Mouse (Mus musculus): Measurements from ENCODE around the gene Gsdma. TPM values are rescaled to one million over a fixed set of nuclear protein-coding genes. Genes with fewer than 3 reads are reported as not detected.
A peak's percentile ranks its signal among the peaks of the same experiment; 100 is the strongest.

Gene Gsdma
- total RNA-seq, 1 experiment from 2014 or later = 0.11 TPM

GRCm38 (mm10) chr11:98681186-98681585 lies 17.0 kb downstream of the Gsdma start:
- no peak for DNase-seq

DNA sequence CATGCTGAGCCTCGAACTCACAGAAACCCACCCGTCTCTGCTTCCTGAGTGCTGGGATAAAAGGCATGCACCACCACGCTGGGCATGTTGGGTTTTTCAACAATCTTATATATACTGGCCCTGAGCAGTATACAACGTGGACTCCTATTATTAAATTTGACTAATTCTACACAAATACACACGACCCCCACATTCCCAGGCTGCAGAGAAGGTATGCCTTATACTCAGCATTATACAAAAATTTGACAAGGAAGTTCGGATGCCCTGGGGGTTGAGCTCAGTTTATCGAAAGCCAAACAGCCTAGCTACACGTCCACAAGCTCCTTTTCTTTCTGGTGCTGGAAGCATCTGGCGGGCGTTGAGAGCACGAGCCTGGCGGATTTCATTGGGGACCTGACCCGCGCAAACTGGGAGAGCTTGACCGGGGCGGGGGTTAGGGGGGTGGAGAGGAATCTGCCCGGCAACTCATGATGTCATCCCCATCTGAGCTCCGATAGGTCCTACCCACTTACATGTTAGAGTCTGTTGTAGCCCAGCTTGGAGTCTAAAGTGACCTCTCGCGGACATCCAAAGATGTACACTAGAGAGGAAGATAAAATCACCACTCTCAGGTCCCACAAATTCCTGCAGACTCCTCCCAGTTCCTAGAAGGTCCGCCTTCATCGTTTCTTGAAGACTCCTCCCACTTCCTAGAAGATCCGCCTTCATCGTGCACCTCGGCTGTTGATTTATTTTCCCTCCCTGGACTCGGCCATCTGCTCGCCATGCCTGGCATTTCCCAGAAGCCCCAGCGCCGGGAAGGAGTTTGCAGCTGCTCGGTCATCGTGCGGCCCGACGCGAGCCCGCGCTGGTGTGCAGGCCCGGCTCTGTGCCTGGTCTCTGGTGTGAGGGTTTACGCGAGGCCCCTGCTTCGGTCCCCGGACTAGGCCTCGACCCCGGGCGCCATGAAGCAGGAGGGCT lies 17.9 kb downstream of the Gsdma start, which contains the start of gene Psmd3:
Psmd3 (plus strand) TSS at position 769 of the 960 bp plus-strand sequence.
- DNase-seq = peak; percentile 98

DNA sequence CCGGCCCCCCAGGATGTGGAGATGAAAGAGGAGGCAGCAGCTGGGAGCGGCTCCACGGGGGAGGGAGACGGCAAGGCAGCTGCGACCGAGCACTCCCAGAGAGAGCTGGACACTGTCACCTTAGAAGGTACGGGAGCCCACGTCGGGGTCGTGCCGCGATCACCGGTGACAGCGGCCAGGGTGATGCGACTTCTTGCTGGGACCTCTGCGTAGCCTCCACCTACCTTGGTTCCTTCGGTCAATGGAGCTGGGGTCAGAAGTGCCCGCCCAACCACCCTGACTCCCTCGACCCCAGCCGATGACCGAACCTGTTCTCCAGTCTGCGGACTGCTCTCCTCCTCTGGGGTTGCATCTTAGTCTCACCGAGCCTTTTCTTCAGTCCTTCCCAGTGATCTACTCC lies 18.7 kb downstream of the Gsdma start:
- peak; percentile 35 for DNase-seq

DNA sequence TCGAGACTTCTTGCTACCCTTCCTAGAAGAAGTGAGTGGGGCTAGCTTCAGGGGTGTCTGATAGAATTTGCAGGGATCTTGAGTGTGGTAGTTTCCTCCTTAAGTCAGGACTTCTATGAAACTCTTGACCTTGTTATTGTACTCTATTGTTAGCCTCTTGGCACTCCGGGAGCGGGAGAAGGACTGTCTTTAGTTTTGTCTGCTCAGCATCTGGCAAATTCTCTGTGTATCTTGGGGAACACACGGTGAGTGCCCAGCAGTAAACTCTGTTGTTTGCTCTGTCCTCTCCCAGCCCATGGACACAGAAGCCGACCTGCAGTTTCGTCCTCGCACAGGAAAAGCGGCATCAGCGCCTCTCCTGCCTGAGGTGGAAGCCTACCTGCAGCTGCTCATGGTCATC lies 21.5 kb downstream of the Gsdma start:
- no peak for DNase-seq

GRCm38 (mm10) chr11:98686976-98687375 lies 22.8 kb downstream of the Gsdma start:
- DNase-seq = no peak

- no peak for DNase-seq
Measured at GRCm38 (mm10) chr11:98688009-98688408, 23.9 kb downstream of the Gsdma start.

DNA sequence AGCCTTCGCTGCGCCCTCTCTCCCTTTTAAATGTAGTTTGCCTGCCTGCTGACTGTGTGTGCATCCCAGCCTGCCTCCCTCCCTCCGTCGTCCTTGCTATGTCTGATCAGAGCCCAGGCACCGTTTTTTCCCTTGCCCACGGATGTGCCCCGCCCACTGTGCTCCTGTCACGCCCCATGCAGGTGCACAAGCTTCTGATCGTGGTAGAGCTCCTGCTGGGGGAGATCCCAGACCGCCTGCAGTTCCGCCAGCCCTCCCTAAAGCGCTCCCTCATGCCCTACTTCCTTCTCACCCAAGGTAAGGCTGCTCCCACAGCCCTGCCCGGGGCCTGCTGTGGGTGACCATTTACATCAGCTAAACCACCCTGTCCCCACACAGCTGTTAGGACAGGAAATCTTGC lies 29.1 kb downstream of the Gsdma start:
- no peak for DNase-seq

DNA sequence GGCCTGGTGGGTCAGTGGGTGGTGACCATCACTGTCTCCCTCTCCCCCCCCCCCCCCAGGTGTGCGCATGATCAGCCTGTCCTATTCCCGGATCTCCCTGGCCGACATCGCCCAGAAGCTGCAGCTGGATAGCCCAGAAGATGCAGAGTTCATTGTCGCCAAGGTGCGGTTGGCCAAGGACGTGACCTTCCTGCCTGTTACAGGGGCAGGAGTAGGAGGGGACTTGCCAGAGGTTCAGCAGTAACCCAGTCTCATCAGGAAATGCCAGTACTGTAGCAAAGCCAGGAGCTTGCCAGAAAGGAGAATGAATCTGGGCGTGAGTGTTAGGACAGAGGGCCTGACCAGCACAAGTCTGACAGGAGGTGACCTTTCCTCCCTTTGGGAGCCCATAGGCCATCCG lies 29.6 kb downstream of the Gsdma start:
- DNase-seq = no peak

- DNase-seq = no peak
Measured at GRCm38 (mm10) chr11:98694301-98694700, 30.1 kb downstream of the Gsdma start.

GRCm38 (mm10) chr11:98695408-98695807 lies 31.3 kb downstream of the Gsdma start:
- DNase-seq = no peak

- DNase-seq = no peak
Measured at GRCm38 (mm10) chr11:98696454-98697216, 32.5 kb downstream of the Gsdma start.

GRCm38 (mm10) chr11:98697225-98697624 lies 33.1 kb downstream of the Gsdma start:
- DNase-seq = no peak

DNA sequence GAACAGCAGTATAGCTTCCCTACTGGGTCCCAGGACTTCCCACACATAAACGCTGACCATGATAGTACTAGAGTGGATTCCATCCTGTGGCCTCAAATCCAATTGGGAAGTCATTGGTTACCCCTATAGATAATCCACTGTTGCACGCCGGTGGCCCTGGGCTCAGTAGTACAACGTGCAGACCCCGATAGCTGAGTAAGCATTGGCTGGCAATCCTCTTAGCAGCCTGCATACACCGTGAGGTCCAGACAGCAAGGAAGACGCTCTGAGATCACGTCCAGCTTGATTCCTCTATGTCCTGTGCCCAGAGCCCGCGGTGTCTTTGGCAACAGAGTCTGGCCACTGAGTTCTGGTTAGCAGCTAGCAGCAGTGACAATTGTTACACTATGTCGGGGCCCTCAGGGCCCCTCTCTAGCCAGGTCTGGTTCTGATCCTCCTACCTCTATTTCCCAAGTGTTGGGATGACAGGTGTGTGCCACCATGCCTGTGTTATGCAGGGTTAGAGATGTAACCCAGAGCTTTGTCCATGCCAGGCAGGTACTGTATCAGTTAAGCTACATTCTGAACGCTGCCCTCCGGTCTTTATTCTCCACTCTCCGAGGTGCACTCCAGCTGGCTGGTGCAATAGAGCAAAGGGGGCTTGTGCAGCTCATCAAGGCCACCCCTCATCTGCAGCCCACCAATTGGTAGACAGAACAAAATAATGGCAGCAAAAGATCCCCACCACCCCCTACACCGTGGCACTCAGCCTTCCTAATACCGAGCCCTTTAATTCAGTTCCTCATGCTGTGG lies 34.9 kb downstream of the Gsdma start:
- DNase-seq = no peak

GRCm38 (mm10) chr11:98699911-98700310 lies 35.8 kb downstream of the Gsdma start:
- peak; percentile 86 for DNase-seq

DNA sequence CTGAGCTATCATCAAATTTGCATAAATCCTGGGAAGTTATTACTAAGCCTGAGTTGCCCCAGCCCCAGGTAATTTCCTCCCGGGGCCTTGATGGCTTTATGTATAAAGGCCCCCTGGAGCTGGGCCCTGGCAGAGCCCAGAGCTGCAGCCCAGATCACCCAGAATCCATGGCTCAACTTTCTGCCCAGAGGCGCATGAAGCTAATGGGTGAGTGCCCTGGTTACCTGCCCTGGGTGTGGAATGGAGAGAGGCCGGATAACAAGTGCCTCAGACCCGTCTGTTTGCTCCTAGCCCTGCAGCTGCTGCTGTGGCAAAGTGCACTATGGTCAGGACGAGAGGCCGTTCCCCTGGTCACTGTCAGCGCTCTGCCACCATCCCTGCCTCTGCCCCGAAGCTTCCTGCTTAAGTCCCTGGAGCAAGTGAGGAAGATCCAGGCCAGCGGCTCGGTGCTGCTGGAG lies 37.1 kb downstream of the Gsdma start, which contains the start of gene Csf3:
Csf3 (plus strand) TSS at position 51 of the 458 bp plus-strand sequence.
- DNase-seq = no peak

GRCm38 (mm10) chr11:98702323-98702722 lies 38.2 kb downstream of the Gsdma start:
- DNase-seq = no peak

- no peak for DNase-seq
Measured at GRCm38 (mm10) chr11:98705021-98705420, 40.9 kb downstream of the Gsdma start.

DNA sequence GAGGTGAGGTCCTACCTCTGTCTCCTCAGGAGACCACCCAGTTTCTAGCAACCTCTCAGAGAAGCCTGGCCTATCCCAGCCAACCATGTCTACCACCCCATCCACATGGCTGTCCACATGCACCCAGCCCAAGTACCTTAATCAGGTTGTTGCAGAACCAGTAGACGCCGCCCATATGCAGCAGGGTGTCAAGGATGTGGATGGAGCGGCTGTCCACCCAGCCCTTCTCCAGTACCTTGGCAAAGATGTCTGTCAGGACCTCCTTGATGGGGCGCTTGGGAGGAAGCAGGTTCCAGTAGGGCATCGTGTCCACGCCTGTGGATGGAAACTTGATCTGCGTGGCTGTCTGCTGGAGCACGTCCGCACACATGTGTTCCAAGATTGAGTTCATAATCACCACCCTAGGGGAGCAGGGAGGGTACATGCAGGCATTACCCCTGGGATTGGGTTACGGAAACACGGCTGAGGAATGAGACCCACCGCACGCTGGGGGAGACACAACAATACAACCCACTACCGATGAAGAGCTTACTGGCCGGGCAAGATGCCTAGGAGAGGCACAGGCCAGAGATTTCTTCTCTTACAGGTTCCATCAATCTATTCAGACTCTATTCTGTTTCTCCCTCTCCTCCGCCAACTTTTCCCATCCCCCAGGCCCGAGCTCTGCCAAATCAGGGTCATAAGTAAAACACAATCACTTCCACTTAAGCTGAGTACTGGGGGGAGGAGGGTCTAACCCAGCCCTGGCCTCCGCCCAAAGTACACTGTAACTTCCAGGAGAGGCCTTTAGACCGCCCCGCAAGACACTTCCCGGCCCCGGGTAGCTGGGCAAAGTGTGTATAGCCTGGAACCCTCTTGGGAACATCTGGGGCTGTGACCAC lies 43.5 kb downstream of the Gsdma start:
- DNase-seq = peak; percentile 48

DNA sequence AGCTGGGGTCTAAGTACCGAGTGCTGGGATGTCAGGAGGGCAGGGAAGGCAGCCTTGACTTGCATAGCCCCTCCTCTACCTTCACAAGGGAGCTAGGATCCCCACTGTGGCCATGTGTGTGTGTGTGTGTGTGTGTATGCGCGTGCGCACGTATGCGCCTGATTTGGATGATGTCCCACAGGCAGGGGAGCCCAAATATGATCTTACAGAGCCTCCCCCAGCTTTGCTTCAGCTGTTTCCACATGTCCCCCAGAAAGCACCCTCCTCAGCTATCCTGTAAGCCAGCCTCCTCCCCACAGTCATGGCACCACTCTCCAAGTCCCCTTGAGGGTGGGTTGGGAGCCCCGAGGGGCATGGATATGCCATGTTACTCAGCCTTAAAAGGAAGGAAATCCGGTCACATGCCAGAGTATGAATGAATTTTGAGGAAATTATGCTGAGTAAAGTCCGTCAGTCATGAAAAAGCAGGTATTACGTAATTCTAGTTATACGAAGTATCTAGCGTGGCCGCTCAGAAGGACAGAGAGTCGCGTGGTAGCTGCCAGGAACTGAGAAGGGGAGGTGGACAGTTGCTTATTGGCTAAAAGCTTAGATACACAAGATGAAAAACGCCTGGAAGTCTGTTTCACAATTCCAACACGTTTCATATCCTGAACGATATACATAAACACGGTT lies 44.3 kb downstream of the Gsdma start:
- DNase-seq = peak; percentile 26

GRCm38 (mm10) chr11:98709001-98709741 lies 45.0 kb downstream of the Gsdma start:
- DNase-seq = no peak
